Mouse (Mus musculus): ENCODE data around the gene Tinf2. TPM values are rescaled to one million over a fixed set of nuclear protein-coding genes. Genes with fewer than 3 reads are reported as not detected.

The Tinf2 gene
- polyA plus RNA-seq, 1 experiment from 2014 or later: 21.0 TPM

DNA sequence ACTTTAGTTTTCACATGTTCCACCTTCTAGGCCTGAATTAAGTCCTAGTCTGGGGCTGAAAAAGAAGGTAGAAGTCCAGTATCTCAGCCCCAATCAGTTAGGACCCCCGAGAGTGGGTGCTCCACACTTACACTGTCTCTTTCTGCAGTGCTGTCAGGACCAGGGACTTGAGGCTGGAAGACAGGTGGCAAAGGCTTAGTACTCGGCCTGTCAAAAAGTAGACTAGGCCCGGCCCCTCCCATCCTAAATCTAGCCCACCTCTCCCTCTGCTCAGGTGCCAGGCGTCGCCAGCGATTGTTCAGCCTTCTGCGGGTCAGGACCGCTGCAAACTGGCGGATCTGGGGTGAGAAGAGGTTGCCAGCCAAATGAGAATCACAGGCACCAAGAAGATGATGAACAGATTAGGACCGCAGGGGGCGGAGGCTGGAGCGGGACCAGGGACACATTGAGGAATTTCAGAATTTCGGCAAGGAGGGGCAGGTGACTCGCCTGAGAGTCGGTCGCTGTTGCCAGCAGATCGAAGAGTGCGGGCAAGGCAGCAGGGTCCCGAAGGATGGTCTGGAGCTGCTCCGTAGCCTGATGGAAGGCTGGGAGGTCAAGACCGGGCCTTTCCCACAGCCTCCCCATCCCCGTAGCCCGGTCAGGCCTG, 46.6 kb downstream of the Tinf2 start:
- peak; percentile 38 for ATAC-seq (ENCODE audit: insufficient read depth)
- peak overlapping the region; percentile 65; the same call in 1 of the 2 replicates for H3K27ac ChIP-seq (replicated peaks)
- peaks cover 84% of the 10 kb centered on the region for H3K36me3 ChIP-seq (replicated peaks)
- peak overlapping the region; percentile 67 for H3K4me3 ChIP-seq (replicated peaks)
- peak overlapping the region; percentile 58 for H3K9ac ChIP-seq
- no peaks in the 10 kb centered on the region for H3K9me3 ChIP-seq (replicated peaks)
- WGBS (ENCODE audit: insufficient replicate concordance): 4% methylated on average over 23 of the region's 23 CpGs
- peaks cover 26% of the 10 kb centered on the region for H3K4me1 ChIP-seq (replicated peaks)
- H3K4me2 ChIP-seq: peak overlapping the region; percentile 97
- H3K27me3 ChIP-seq: no peaks in the 10 kb centered on the region

DNA sequence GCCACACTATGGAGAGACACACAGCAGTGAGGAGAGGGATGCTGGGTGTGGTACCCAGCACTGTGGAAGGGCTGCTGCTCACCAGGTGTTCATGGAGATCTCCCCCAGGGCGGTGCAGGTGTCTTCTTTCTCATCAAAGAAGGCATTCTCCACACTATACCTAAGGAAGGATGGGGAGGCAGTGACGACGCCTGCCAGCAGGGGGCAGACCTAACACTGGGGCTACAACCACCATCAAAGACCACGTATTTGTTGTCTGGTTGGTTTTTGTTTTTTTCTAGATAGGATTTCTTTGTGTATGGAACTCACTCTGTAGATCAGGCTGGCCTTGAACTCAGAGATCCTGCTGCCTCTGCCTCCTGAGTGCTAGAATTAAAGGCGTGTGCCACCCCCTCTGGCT, 52.3 kb downstream of the Tinf2 start:
- Histone ChIP-seq H3K4me1 (replicated peaks) (peaks cover 21% of the 10 kb centered on the region), H3K36me3 (replicated peaks) (peaks cover 100% of the 10 kb centered on the region), H3K4me2 (no peak overlapping the region), H3K9me3 (replicated peaks) (no peaks in the 10 kb centered on the region), H3K27ac (replicated peaks) (no peak overlapping the region), H3K27me3 (no peaks in the 10 kb centered on the region), H3K9ac (no peak overlapping the region), H3K4me3 (replicated peaks) (no peak overlapping the region)
- 34% methylated on average over 5 of the region's 5 CpGs for WGBS (ENCODE audit: insufficient replicate concordance)
- no peak for ATAC-seq (ENCODE audit: insufficient read depth)

DNA sequence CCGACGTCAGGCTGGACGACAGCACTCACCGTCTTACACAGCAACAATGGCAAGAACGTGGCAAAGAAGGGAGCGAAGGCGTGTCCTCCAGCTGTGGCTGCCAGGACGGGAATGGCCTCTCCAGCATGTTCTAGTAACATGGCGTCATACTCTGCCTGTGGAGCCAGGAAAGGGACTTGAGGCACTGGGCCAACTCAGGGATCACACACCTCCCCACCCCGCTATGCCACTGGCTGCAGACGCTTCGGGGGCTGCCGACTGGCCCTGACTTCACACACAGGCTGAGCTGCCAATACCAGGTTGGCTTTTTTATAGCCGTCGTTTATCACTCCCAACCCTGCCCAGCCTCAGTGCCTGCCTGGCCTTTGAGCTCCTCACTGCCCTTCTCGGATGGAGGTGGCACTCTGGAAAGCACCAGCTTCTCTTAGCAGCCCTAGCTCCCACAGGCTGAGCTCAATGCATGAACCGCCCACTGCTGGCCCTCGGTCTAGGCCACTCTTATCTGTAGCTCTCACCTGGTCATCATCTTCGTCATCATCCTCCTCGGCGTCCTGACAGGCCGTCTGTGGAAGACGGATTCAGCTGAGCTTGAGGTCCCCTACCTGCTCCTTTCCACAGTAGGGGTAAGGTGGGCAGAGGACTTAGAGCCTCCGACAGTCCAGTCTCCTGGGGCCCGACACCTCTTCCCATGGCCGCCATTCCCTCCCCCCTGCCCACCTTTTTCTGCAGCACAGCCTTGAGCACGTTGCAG, 53.4 kb downstream of the Tinf2 start:
- ATAC-seq (ENCODE audit: insufficient read depth): peak; percentile 52
- no peak overlapping the region for H3K27ac ChIP-seq (replicated peaks)
- no peaks in the 10 kb centered on the region for H3K9me3 ChIP-seq (replicated peaks)
- peaks cover 21% of the 10 kb centered on the region for H3K4me1 ChIP-seq (replicated peaks)
- peaks cover 89% of the 10 kb centered on the region for H3K36me3 ChIP-seq (replicated peaks)
- H3K9ac ChIP-seq: no peak overlapping the region
- H3K4me3 ChIP-seq (replicated peaks): no peak overlapping the region
- 77% methylated on average over 27 of the region's 27 CpGs for WGBS (ENCODE audit: insufficient replicate concordance)
- no peaks in the 10 kb centered on the region for H3K27me3 ChIP-seq
- H3K4me2 ChIP-seq: no peak overlapping the region

Other genes with a start within 250 kb of the Tinf2 start
- gene Dhrs4, start 203.1 kb downstream of the Tinf2 start, polyA plus RNA-seq (2015; fragmentation: Nextera tagmentation; extraction: Ambion mirVana): 77.8 and 86.8 TPM in 2 replicates
- gene Carmil3, start 191.2 kb downstream of the Tinf2 start, polyA plus RNA-seq (2015; fragmentation: Nextera tagmentation; extraction: Ambion mirVana): 0.28 and 0.41 TPM in 2 replicates
- gene Cpne6, start 171.4 kb downstream of the Tinf2 start, polyA plus RNA-seq (2015; fragmentation: Nextera tagmentation; extraction: Ambion mirVana): not detected in 2 replicates
- gene Nrl, start 156.8 kb downstream of the Tinf2 start, polyA plus RNA-seq (2015; fragmentation: Nextera tagmentation; extraction: Ambion mirVana): not detected in 2 replicates
- gene Pck2, start 141.6 kb downstream of the Tinf2 start, polyA plus RNA-seq (2015; fragmentation: Nextera tagmentation; extraction: Ambion mirVana): 36.0 and 39.9 TPM in 2 replicates
- gene Dcaf11, start 121.8 kb downstream of the Tinf2 start, polyA plus RNA-seq (2015; fragmentation: Nextera tagmentation; extraction: Ambion mirVana): 57.9 and 64.1 TPM in 2 replicates
- 1.6 and 2.1 TPM in 2 replicates for gene A730061H03Rik, start 121.4 kb downstream of the Tinf2 start, polyA plus RNA-seq (2015; fragmentation: Nextera tagmentation; extraction: Ambion mirVana)
- 1.1 and 1.9 TPM in 2 replicates for gene Fitm1, start 106.2 kb downstream of the Tinf2 start, polyA plus RNA-seq (2015; fragmentation: Nextera tagmentation; extraction: Ambion mirVana)
- gene Psme1, start 103.7 kb downstream of the Tinf2 start, polyA plus RNA-seq (2015; fragmentation: Nextera tagmentation; extraction: Ambion mirVana): 108 and 116 TPM in 2 replicates
- gene Emc9, start 96.5 kb downstream of the Tinf2 start, polyA plus RNA-seq (2015; fragmentation: Nextera tagmentation; extraction: Ambion mirVana): 25.6 and 25.9 TPM in 2 replicates
- gene Psme2, start 90.7 kb downstream of the Tinf2 start, polyA plus RNA-seq (2015; fragmentation: Nextera tagmentation; extraction: Ambion mirVana): 173 and 191 TPM in 2 replicates
- 9.1 and 12.0 TPM in 2 replicates for gene Rnf31, start 90.1 kb downstream of the Tinf2 start, polyA plus RNA-seq (2015; fragmentation: Nextera tagmentation; extraction: Ambion mirVana)
- 20.7 and 20.9 TPM in 2 replicates for gene Irf9, start 78.2 kb downstream of the Tinf2 start, polyA plus RNA-seq (2015; fragmentation: Nextera tagmentation; extraction: Ambion mirVana)
- 1.7 and 1.9 TPM in 2 replicates for gene Rec8, start 63.8 kb downstream of the Tinf2 start, polyA plus RNA-seq (2015; fragmentation: Nextera tagmentation; extraction: Ambion mirVana)
- gene Ipo4, start 45.9 kb downstream of the Tinf2 start, polyA plus RNA-seq (2015; fragmentation: Nextera tagmentation; extraction: Ambion mirVana): 26.6 and 36.7 TPM in 2 replicates
- gene Gm49378, start 43.9 kb downstream of the Tinf2 start, polyA plus RNA-seq (2015; fragmentation: Nextera tagmentation; extraction: Ambion mirVana): 0.54 and 0.67 TPM in 2 replicates
- gene Tm9sf1, start 38.0 kb downstream of the Tinf2 start, polyA plus RNA-seq (2015; fragmentation: Nextera tagmentation; extraction: Ambion mirVana): 48.4 and 51.7 TPM in 2 replicates
- gene Tssk4, start 31.6 kb downstream of the Tinf2 start, polyA plus RNA-seq (2015; fragmentation: Nextera tagmentation; extraction: Ambion mirVana): 0.09 TPM in 1 of 2 replicates, not detected in the other
- gene Mdp1, start 21.3 kb downstream of the Tinf2 start, polyA plus RNA-seq (2015; fragmentation: Nextera tagmentation; extraction: Ambion mirVana): 18.4 and 18.5 TPM in 2 replicates
- 21.2 and 25.6 TPM in 2 replicates for gene Gmpr2, start 9.9 kb downstream of the Tinf2 start, polyA plus RNA-seq (2015; fragmentation: Nextera tagmentation; extraction: Ambion mirVana)
- gene Nedd8, start 9.7 kb downstream of the Tinf2 start, polyA plus RNA-seq (2015; fragmentation: Nextera tagmentation; extraction: Ambion mirVana): 218 and 233 TPM in 2 replicates
- gene Tgm1, start 32.1 kb upstream of the Tinf2 start, polyA plus RNA-seq (2015; fragmentation: Nextera tagmentation; extraction: Ambion mirVana): 2.9 and 3.9 TPM in 2 replicates
- 10.5 and 11.0 TPM in 2 replicates for gene Rabggta, start 40.4 kb upstream of the Tinf2 start, polyA plus RNA-seq (2015; fragmentation: Nextera tagmentation; extraction: Ambion mirVana)
- 39.4 and 43.5 TPM in 2 replicates for gene Dhrs1, start 63.9 kb upstream of the Tinf2 start, polyA plus RNA-seq (2015; fragmentation: Nextera tagmentation; extraction: Ambion mirVana)
- gene Nop9, start 63.9 kb upstream of the Tinf2 start, polyA plus RNA-seq (2015; fragmentation: Nextera tagmentation; extraction: Ambion mirVana): 23.4 and 24.4 TPM in 2 replicates
- 57.5 and 77.8 TPM in 2 replicates for gene Cideb, start 76.6 kb upstream of the Tinf2 start, polyA plus RNA-seq (2015; fragmentation: Nextera tagmentation; extraction: Ambion mirVana)
- gene Ltb4r2, start 79.6 kb upstream of the Tinf2 start, polyA plus RNA-seq (2015; fragmentation: Nextera tagmentation; extraction: Ambion mirVana): 0.74 and 0.93 TPM in 2 replicates
- 14.0 and 14.5 TPM in 2 replicates for gene Ltb4r1, start 84.1 kb upstream of the Tinf2 start, polyA plus RNA-seq (2015; fragmentation: Nextera tagmentation; extraction: Ambion mirVana)
- 1.4 and 1.9 TPM in 2 replicates for gene Adcy4, start 102.3 kb upstream of the Tinf2 start, polyA plus RNA-seq (2015; fragmentation: Nextera tagmentation; extraction: Ambion mirVana)
- gene Ripk3, start 107.0 kb upstream of the Tinf2 start, polyA plus RNA-seq (2015; fragmentation: Nextera tagmentation; extraction: Ambion mirVana): 16.9 and 19.7 TPM in 2 replicates
- gene Nfatc4, start 141.3 kb upstream of the Tinf2 start, polyA plus RNA-seq (2015; fragmentation: Nextera tagmentation; extraction: Ambion mirVana): 0.67 and 0.86 TPM in 2 replicates
- gene Nynrin, start 172.2 kb upstream of the Tinf2 start, polyA plus RNA-seq (2015; fragmentation: Nextera tagmentation; extraction: Ambion mirVana): 2.0 and 2.1 TPM in 2 replicates
- 0.20 and 0.31 TPM in 2 replicates for gene Cbln3, start 202.6 kb upstream of the Tinf2 start, polyA plus RNA-seq (2015; fragmentation: Nextera tagmentation; extraction: Ambion mirVana)
- gene Khnyn, start 203.1 kb upstream of the Tinf2 start, polyA plus RNA-seq (2015; fragmentation: Nextera tagmentation; extraction: Ambion mirVana): 8.6 and 10.1 TPM in 2 replicates
- gene Sdr39u1, start 218.5 kb upstream of the Tinf2 start, polyA plus RNA-seq (2015; fragmentation: Nextera tagmentation; extraction: Ambion mirVana): 12.8 and 15.5 TPM in 2 replicates